ENCODE assay signal across 13 mouse cellular contexts in genomic region chr10:125148753-125149152, GRCm38 (mm10).
"Had no signal": no experiment of that assay in that cellular context is flagged by ENCODE, and none has a peak within 500 bp of the region (broad histone marks: within the 10 kb centered on the region; RNA-seq: fewer than 3 reads in every experiment).

No protein-coding gene starts in this region.

- H3K9ac ChIP-seq: limb, embryonic 15.5 days; liver, embryonic 12.5 days; lung, embryonic 14.5 days; midbrain, embryonic 15.5 days; neural tube, embryonic 13.5 days; stomach, embryonic 15.5 days had no signal

- H3K4me2 ChIP-seq: limb, embryonic 15.5 days; liver, embryonic 12.5 days; lung, embryonic 14.5 days; midbrain, embryonic 11.5 days; midbrain, embryonic 15.5 days; neural tube, embryonic 13.5 days; stomach, embryonic 15.5 days had no signal

- ATAC-seq: liver, embryonic 12.5 days; midbrain, embryonic 15.5 days had no signal

- H3K27me3 ChIP-seq: limb, embryonic 15.5 days; liver, embryonic 12.5 days; midbrain, embryonic 15.5 days; neural tube, embryonic 13.5 days; stomach, embryonic 15.5 days had no signal

- DNase-seq: kidney, postnatal 25 days; lung, embryonic 14.5 days; lung, postnatal 10 days; lung, postnatal 4 days; right cerebral cortex, postnatal 4 days; spleen, adult 18-20 months; thymus, postnatal 36 days had no signal

- H3K36me3 ChIP-seq: limb, embryonic 15.5 days; liver, embryonic 12.5 days; midbrain, embryonic 15.5 days; neural tube, embryonic 13.5 days; stomach, embryonic 15.5 days had no signal

- H3K4me3 ChIP-seq: limb, embryonic 15.5 days; liver, embryonic 12.5 days; midbrain, embryonic 15.5 days; neural tube, embryonic 13.5 days; stomach, embryonic 15.5 days had no signal

- H3K27ac ChIP-seq: limb, embryonic 15.5 days; liver, embryonic 12.5 days; midbrain, embryonic 15.5 days; neural tube, embryonic 13.5 days; stomach, embryonic 15.5 days had no signal

- H3K4me1 ChIP-seq: limb, embryonic 15.5 days; liver, embryonic 12.5 days; midbrain, embryonic 15.5 days; neural tube, embryonic 13.5 days; stomach, embryonic 15.5 days had no signal

- H3K9me3 ChIP-seq: limb, embryonic 15.5 days; liver, embryonic 12.5 days; midbrain, embryonic 15.5 days; neural tube, embryonic 13.5 days; stomach, embryonic 15.5 days had no signal
